Mouse (Mus musculus) megakaryocyte-erythroid progenitor cell, adult 5-6 weeks (primary cell): ENCODE results near the gene Rybp. TPM values are rescaled to one million over a fixed set of nuclear protein-coding genes. Genes with fewer than 3 reads are reported as not detected.

Experiments
- ATAC-seq: replicated peaks from 2 replicates; pipeline ENCODE4 v1.8.0; 2016; ENCODE audit warnings: mild to moderate bottlenecking, inconsistent platforms; ENCODE audit not compliant: severe bottlenecking, poor library complexity, low FRiP score, low TSS enrichment
- total RNA-seq, 2 experiments: library from RNA; stranded (forward) in 1 of 2; stranded (reverse) in 1 of 2; fragments of 200-1000, 215-1000 nt in 1 of 2; fragments of >200 nt in 1 of 2; fragmentation: Nextera tagmentation in 1 of 2; gene quantifications; 2 replicates each; pipeline ENCODE4 v1.2.3; 2014 to 2017

Rybp gene
- 24.7 and 29.4 TPM in 2 replicates for total RNA-seq (2014; fragmentation: Nextera tagmentation)
- 34.5 and 54.9 TPM in 2 replicates for total RNA-seq (2017)

- peak; percentile 71 for ATAC-seq
Measured at GRCm38 (mm10) chr6:100287334-100288015, at the start of gene Rybp. Gene Rybp, minus strand, starts transcription at chr6:100287485.

GRCm38 (mm10) chr6:100336591-100337148 is 49.4 kb upstream of the Rybp start:
- ATAC-seq = no peak

- no peak for ATAC-seq
Measured at GRCm38 (mm10) chr6:100335506-100336144, 48.3 kb upstream of the Rybp start.

GRCm38 (mm10) chr6:100333745-100334144 is 46.5 kb upstream of the Rybp start:
- no peak for ATAC-seq

- ATAC-seq = no peak
Measured at GRCm38 (mm10) chr6:100332479-100332878, 45.2 kb upstream of the Rybp start.

- ATAC-seq = no peak
Measured at GRCm38 (mm10) chr6:100331582-100331981, 44.3 kb upstream of the Rybp start.

GRCm38 (mm10) chr6:100331055-100331454 is 43.8 kb upstream of the Rybp start:
- ATAC-seq = peak; percentile 63

GRCm38 (mm10) chr6:100329542-100329941 is 42.3 kb upstream of the Rybp start:
- ATAC-seq = no peak

GRCm38 (mm10) chr6:100327050-100327449 is 39.8 kb upstream of the Rybp start:
- ATAC-seq = no peak

- no peak for ATAC-seq
Measured at GRCm38 (mm10) chr6:100323756-100324430, 36.6 kb upstream of the Rybp start.

GRCm38 (mm10) chr6:100322561-100322960 is 35.3 kb upstream of the Rybp start:
- no peak for ATAC-seq

- no peak for ATAC-seq
Measured at GRCm38 (mm10) chr6:100322145-100322544, 34.9 kb upstream of the Rybp start.

- no peak for ATAC-seq
Measured at GRCm38 (mm10) chr6:100314201-100314600, 26.9 kb upstream of the Rybp start.

GRCm38 (mm10) chr6:100311167-100311566 is 23.9 kb upstream of the Rybp start:
- ATAC-seq = no peak

GRCm38 (mm10) chr6:100304831-100305230 is 17.5 kb upstream of the Rybp start:
- ATAC-seq = no peak

- ATAC-seq = no peak
Measured at GRCm38 (mm10) chr6:100301410-100302108, 14.3 kb upstream of the Rybp start.

- no peak for ATAC-seq
Measured at GRCm38 (mm10) chr6:100300831-100301230, 13.5 kb upstream of the Rybp start.

GRCm38 (mm10) chr6:100298945-100299344 is 11.7 kb upstream of the Rybp start:
- no peak for ATAC-seq

GRCm38 (mm10) chr6:100297536-100297935 is 10.3 kb upstream of the Rybp start:
- ATAC-seq = no peak

GRCm38 (mm10) chr6:100292411-100292810 is 5.1 kb upstream of the Rybp start:
- no peak for ATAC-seq
